23 mouse cellular contexts compared by ENCODE assay signal in genomic region chr17:30423256-30423852, GRCm38 (mm10).
DNase-seq lines count a peak whose midpoint lies in the region; ATAC-seq lines count a peak whose summit lies in the region.
"Had no signal": no experiment of that assay in that cellular context is flagged by ENCODE, and none has a peak within 500 bp of the region (broad histone marks: within the 10 kb centered on the region; RNA-seq: fewer than 3 reads in every experiment).

No protein-coding gene starts in this region.

- 27% methylated on average over 4 of the region's 4 CpGs for WGBS in heart, embryonic 14.5 days
- 62% methylated on average over 4 of the region's 4 CpGs for WGBS in intestine, embryonic 15.5 days

- no peaks in the 10 kb centered on the region for H3K9me3 ChIP-seq in heart, embryonic 14.5 days (ENCODE audit: control insufficient read depth, low read length)
- H3K9me3 ChIP-seq in intestine, embryonic 15.5 days = no peaks in the 10 kb centered on the region
- H3K9me3 ChIP-seq: embryonic facial prominence, embryonic 12.5 days; hindbrain, embryonic 13.5 days; neural tube, embryonic 13.5 days had no signal

- H3K27ac ChIP-seq in heart, embryonic 14.5 days (replicated peaks in 1 of 2; ENCODE audit: control insufficient read depth in 1 of 2, insufficient read depth in 1 of 2, low read depth in 2 of 2, low read length in 2 of 2) = peak overlapping the region; percentile 68 to 72
- no peak overlapping the region for H3K27ac ChIP-seq in intestine, embryonic 15.5 days
- H3K27ac ChIP-seq: embryonic facial prominence, embryonic 12.5 days; hindbrain, embryonic 13.5 days; left cerebral cortex, adult 2 months; neural tube, embryonic 13.5 days had no signal

- peak; percentile 19 for DNase-seq in adrenal gland, postnatal 14 days
- DNase-seq in adrenal gland, postnatal 36 days = no peak
- DNase-seq in heart, postnatal 14 days = no peak
- DNase-seq in ZHBTc4 (ENCODE audit: low read depth, low spot score) = peak; percentile 78
- DNase-seq in lung, postnatal 25 days (ENCODE audit: low spot score) = peak; percentile 50
- no peak for DNase-seq in urinary bladder, postnatal 36 days (ENCODE audit: low spot score in 2 of 2)
- DNase-seq: adrenal gland, adult 2 months; gastrocnemius, postnatal 14 days; kidney, adult 9 months; layer of hippocampus, adult 9-11 months; left cerebral cortex, postnatal 4 days; liver; midbrain, embryonic 14.5 days; thymus, postnatal 25 days had no signal

- no peaks in the 10 kb centered on the region for H3K36me3 ChIP-seq in heart, embryonic 14.5 days (ENCODE audit: control insufficient read depth, insufficient read depth, low read length)
- H3K36me3 ChIP-seq in intestine, embryonic 15.5 days = no peaks in the 10 kb centered on the region
- H3K36me3 ChIP-seq: embryonic facial prominence, embryonic 12.5 days; hindbrain, embryonic 13.5 days; neural tube, embryonic 13.5 days had no signal

- ATAC-seq in heart, embryonic 14.5 days (ENCODE audit: insufficient number of reproducible peaks, insufficient read depth, low FRiP score, low read depth) = no peak; the same call in 1 of the 2 replicates
- ATAC-seq in intestine, embryonic 15.5 days = no peak
- ATAC-seq: forebrain, embryonic 14.5 days; inflammation-experienced regulatory T-cells, adult 6 months had no signal

- H3K4me1 ChIP-seq in heart, embryonic 14.5 days (ENCODE audit: control insufficient read depth in 2 of 2, insufficient read depth in 2 of 2, low read length in 2 of 2) = peaks cover 12 to 15% of the 10 kb centered on the region in 2 experiments
- no peaks in the 10 kb centered on the region for H3K4me1 ChIP-seq in intestine, embryonic 15.5 days (replicated peaks)

- no peak overlapping the region for H3K4me2 ChIP-seq in heart, embryonic 14.5 days (ENCODE audit: low read length)
- H3K4me2 ChIP-seq in intestine, embryonic 15.5 days (replicated peaks) = no peak overlapping the region
- H3K4me2 ChIP-seq: embryonic facial prominence, embryonic 12.5 days; hindbrain, embryonic 13.5 days; neural tube, embryonic 13.5 days had no signal

- H3K4me3 ChIP-seq in heart, embryonic 14.5 days (ENCODE audit: control insufficient read depth in 1 of 2, insufficient read depth in 1 of 2, low read depth in 1 of 2, low read length in 2 of 2) = no peak overlapping the region
- no peak overlapping the region for H3K4me3 ChIP-seq in intestine, embryonic 15.5 days (replicated peaks)
- H3K4me3 ChIP-seq: embryonic facial prominence, embryonic 12.5 days; erythroblast, embryonic 14.5 days; hindbrain, embryonic 13.5 days; left cerebral cortex, adult 2 months; neural tube, embryonic 13.5 days had no signal

- intact Hi-C loops in heart, postnatal 14 days (cut with DNase I) = no loop called here

- no peak overlapping the region for H3K9ac ChIP-seq in heart, embryonic 14.5 days (ENCODE audit: low read length)
- H3K9ac ChIP-seq in intestine, embryonic 15.5 days = no peak overlapping the region
- H3K9ac ChIP-seq: embryonic facial prominence, embryonic 12.5 days; hindbrain, embryonic 13.5 days; neural tube, embryonic 13.5 days had no signal

- no peaks in the 10 kb centered on the region for H3K27me3 ChIP-seq in heart, embryonic 14.5 days (ENCODE audit: control insufficient read depth, insufficient read depth, low read length)
- H3K27me3 ChIP-seq in intestine, embryonic 15.5 days (replicated peaks) = no peaks in the 10 kb centered on the region
- H3K27me3 ChIP-seq: embryonic facial prominence, embryonic 12.5 days; hindbrain, embryonic 13.5 days; neural tube, embryonic 13.5 days had no signal

Comparison
In these comparisons a context has a peak if more than half of its experiments do, and no peak if none do; other contexts are left out.
1. DNase-seq: peak in adrenal gland, postnatal 14 days (single experiment), ZHBTc4 (single experiment) and lung, postnatal 25 days (single experiment); none in adrenal gland, postnatal 36 days (0 of 2), heart, postnatal 14 days (0 of 2) and urinary bladder, postnatal 36 days (0 of 2).